Mouse (Mus musculus) adrenal gland, adult 8-10 months (tissue): ENCODE measurements around the gene Spata2l. TPM values are rescaled to one million over a fixed set of nuclear protein-coding genes. Genes with fewer than 3 reads are reported as not detected.
"Not testable (repeated sequence)": the region's sequence is repeated elsewhere in the genome, so short reads cannot be mapped to it uniquely, and the experiment has no call there.

Experiments
- DNase-seq: peaks from one replicate; pipeline ENCODE4 v3.0.0; 2022
- total RNA-seq, 4 experiments: library from RNA; stranded (reverse); gene quantifications; 2 replicates each; pipeline ENCODE4 v1.2.4; 2022

Spata2l gene
- total RNA-seq, result 10 to 100 TPM; 12.0 to 20.4 (median 17.1) TPM

DNA sequence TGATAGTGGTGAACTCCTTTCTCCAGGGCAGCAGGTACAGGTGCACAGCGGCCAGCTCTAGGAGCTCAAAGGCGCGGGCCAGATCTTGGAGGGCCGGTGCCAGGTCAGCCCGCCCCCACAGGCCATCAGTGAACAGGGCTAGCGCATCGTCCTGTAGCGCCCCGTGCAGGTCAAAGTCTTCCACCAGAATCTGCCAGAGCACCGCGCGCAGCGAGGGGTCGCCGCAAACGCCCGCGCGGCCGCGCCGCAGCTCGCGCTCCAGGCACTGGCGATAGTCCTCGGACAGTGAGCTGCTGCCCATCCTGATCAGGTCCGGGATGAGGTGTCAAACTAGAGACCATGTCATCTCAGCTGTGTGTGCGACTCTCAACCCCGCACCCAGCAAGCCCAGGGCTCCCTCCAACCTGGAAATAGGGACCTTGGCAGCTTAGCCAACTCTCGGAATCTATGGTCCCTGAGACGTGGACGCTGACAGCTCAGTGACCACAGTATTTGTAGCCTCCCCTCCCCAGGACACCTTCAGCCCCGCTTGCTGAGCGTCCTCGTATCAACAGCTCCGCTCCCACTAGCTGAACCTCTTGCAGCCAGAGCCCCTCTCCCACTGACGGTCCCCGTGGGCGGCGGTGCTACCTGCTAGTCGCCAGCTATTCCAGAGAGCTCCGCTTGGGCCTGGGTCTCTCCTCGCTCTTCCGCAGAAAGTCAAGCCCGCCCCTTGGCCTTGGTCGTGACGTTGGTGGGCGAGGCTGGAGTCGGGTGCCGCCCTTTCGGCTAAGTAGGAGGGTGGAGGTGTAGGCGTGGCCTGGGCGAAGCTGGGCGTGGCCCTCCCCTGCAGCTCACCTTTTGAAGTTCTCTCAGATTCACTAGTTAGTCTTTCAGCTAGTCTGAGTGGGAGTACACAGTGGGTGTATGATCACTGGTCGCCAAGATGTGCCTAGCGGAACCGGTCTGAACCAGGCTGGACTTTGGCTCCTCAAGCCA, at the start of gene Spata2l:
Gene Spata2l (minus strand): TSS at position 714 of the 978 bp plus-strand sequence.
- DNase-seq, result peak; percentile 89

DNA sequence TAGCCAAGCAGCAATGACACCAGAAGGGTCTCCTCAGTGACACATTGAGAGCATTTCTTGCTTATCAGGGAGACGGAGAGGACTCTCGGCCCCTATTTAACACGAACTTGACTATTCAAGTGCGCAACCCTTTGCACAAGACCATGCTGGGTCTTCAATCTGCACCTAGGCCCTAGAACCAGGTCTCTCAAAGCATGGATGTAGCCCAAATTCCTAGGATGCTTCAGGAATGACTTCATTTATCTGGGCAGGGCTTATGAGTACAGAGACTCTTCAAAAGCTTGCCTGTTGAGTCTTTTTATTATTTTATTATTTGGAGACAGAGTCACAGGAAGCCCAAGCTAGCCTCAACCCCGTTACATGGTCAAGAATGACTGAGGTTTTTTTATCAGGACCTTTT, 48.5 kb upstream of the Spata2l start:
- DNase-seq, result no peak

DNA sequence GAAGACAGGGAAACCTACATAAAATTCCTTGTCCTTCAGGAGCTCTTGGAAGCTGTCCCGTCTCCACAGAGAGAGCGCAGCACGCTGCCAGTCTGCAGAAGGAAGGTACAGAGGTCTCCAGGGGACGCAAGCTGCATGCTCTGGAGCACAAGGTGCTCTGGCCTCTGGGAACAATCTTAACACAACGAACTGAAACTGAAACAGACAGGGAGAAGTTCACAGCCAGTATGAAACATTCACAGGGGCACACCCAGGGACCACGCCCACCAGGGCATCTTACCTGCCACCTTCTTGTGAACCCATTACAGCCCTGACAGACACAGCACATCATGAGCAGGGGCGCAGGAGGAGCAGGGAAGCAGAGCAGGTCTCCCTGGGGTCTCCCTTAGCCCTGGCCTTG, 48.0 kb upstream of the Spata2l start:
- no peak for DNase-seq

DNA sequence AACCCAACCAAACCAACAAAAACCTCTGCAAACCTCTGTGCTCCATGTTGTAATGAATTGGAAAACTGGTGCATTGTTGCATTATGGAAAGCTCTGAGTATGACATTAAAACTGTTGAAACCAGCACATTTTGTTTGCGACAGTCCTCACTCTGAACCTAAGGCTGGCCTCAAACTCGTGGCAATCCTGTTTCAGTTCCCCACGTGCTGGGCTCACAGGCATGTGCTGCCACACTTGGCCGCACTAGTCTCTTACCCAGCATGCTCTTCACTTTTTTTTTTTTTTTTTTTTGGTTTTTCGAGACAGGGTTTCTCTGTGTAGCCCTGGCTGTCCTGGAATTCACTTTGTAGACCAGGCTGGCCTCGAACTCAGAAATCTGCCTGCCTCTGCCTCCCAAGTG, 47.0 kb upstream of the Spata2l start:
- not testable (repeated sequence) for DNase-seq

DNA sequence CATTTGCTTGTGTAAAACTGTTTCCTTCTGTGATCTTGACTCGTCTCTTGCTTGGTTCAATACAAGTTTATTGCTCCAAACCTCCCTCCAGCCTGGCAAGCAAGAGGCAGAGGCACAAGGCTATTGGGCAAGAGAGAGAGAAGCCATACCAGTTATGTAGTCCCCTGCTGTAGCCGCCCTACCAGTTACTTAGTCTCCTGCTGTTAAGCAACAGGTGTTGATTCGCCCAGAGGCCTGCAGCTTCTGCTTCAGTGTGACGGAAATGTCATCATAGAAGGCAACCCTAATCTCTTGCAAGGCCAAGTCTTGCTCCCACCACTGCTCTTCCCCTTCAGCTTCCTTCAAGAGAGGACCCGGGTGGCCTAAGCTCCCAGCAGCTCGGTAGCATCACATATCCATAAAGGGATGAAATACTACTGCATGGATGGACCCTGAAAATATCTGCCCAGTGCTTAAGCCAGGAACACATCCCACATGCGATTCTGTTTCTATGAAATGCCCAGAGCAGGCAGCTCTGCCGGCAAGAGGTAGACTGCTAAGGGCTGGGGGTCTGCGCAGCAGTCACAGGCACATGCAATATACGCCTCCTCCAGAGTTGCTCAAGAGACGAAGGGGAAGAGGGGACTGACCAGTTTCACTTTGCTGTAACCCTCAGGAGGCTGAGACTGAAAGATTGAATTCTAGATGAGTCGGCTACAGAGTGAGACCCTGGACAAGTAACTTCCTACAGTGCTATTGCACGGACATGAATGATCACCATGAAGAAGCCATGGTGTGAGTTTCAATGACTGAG, 44.5 kb upstream of the Spata2l start:
- DNase-seq, result no peak

DNA sequence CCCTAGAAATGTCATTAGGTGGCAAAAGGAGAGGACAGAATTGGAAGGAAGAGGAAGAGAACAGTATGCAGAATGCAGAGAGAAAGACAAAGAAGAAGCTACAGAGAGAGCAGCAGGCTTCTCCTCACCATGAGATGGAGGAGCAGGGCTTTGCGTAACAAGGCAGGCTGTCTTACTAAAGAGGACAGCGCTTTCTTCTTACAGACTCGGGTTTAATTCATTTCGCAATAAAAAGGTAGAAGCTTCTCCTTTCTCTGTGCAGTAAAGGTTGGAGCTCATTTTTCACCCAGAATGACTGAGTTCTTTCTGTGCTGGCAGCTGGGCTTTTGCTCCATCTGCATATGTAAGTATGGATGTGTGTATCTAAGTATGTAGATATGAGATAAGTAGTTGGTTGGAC, 43.8 kb upstream of the Spata2l start:
- DNase-seq, result no peak

DNA sequence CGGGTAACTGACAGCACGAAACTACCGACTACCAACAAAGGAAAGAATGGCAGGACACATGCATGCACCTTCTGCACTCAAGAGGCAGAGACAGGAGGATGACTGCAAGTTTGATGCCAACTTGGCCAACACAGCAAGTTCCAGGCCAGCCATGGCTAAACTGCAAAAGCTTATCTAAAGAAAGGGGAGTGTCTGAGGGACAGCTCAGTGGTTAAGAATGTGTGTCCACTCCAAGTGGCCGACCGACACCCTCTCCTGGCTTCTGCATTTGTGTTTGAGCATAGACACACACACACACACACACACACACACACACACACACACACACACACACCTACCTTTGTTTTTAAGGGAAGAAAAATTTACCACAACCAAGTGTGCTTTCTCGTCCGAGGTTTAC, 42.4 kb upstream of the Spata2l start:
- no peak for DNase-seq

DNA sequence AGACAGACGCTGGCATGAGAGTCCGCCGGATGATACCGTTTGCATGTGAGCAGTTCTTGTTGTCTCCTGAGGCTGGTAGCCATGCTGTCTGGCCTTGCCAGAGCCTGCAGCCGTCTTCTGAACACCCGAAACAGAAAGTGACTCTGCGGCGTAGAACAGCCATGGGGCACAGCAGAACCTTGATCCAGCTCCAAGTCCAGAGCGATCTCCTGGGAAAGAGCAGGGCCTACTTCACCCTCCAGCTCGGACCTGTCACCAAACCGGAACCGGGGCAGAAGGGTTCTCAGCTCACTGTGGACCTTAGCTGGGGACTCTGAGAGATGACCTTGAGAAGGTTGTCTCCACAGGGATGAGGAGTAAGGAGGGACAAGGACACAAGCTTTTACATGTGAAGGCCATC, 39.1 kb upstream of the Spata2l start:
- DNase-seq, result no peak

DNA sequence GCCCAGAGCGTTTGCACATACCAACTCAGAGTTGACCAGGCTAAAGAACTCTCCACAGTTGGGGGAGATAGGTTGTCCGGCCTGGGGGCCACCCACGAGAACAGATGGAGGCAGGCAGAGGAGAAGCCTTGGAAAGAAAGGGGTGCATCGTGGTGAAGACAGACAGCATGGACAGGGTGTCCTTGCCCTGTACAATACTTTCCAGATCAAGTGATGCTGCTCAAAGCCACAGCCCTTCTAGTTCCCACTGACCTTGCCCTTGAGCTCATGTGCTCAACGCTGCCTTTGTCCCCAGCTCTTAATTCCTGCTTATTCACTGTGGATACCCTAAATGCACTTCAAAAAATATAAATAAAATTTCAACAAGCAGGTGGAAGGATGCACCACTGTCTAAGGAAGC, 38.4 kb upstream of the Spata2l start:
- no peak for DNase-seq

DNA sequence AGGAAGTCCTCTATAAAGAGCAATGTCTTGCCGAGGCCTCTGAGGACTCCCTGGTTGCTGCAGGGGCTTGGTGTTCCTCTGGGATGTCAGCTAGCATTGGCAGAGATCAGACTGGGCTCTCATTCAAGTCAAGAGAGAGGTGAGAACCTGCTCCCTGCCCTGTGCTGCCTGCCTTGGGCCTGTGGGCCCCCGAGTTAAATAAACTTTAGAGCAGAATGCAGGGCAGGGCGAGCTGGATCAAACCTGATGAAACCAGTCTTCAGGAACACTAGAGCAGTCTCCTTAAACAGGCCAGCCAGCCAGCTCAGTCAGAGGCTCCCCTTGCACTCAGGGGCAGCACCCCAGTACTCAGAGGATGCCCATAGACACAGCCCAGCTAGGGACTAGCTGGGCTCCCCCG, 35.9 kb upstream of the Spata2l start:
- no peak for DNase-seq

DNA sequence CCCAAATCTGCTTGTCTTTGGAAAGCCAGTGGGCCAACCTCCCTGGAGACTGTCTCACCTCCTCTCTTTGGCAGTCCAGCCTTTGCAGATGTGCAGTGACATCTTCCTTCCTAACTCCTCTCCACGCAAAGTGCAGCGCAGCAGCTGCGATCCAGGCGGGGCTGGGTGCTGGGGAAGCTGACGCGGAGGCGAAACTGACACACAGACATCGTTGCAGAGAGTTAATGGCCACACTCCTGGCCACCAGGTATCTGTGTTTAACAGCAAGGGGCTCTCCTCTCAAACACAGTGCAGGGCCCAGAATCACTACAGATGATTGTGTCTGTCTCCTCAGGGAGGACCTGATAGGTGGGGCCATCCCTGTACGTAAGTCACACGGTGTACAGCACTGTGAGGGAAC, 35.1 kb upstream of the Spata2l start:
- DNase-seq, result no peak

DNA sequence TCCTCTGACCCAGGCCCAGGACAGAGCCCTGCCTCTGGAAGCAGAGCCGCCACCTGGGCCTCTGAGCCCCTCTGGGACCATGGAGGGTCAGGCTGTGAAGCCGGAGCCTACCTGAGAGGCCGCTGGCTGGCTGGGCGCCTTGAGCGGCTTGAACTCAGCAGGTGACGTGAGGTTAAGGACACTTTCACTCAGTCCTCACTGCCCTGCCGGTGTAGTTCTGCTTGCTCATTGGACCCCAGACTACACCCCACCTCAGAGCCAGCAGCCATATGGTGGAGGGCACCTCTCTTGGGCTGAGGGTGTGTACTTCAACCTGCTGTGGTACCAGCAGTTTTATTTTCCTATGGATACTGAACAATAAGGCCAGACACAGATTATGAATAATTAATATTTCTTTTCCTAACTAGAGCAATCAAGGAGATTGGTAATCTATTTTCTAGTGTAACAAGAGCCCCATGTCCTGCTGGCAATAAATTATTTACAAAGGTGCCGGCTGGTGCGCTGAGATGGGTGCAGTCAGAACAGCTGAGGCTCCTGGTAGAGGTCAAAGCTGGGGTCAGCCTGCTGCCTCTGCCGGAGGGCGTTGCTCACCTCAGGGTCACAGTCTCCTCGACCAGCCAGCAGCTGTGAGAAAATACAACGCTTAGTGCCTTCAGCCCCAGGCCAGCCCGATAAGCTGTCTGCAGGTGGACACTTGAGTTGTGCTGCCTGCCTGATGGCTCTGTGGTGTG, 32.1 kb upstream of the Spata2l start:
- no peak for DNase-seq

DNA sequence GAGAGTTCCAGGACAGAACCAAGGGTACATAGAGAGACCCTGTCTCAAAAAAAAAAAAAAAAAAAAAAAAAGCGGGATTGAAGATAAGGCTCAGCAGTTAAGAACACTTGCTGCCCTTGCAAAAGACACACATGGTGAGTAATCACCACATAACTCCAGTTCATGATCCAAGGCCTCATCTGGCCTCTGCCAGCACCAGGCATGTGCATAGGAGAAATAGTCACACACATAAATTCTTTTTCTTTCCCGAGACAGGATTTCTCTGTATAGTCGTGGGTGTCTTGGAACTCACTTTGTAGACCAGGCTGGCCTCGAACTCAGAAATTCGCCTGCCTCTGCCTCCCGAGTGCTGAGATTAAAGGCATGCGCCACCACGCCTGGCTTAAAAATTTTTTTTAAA, 21.6 kb upstream of the Spata2l start:
- not testable (repeated sequence) for DNase-seq

DNA sequence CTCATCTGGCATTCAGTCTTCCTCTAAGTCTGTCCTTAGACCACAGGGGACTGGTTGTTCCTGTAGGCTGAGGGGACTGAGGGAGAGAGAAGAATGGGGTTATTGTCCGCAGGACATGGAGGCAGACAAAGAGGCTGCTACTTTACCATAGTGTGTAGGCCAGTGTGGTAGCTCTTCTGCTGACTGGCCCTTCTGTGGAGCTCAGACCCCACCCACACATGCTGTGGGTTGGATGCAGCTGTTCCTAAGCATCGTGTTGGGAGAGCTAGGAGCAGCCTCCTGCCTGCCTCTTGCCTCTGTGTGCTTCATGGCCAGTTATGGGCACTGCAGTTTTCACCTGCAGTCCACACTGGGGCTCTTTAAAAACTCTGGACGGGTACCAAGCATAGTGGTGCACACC, 21.1 kb upstream of the Spata2l start:
- no peak for DNase-seq

DNA sequence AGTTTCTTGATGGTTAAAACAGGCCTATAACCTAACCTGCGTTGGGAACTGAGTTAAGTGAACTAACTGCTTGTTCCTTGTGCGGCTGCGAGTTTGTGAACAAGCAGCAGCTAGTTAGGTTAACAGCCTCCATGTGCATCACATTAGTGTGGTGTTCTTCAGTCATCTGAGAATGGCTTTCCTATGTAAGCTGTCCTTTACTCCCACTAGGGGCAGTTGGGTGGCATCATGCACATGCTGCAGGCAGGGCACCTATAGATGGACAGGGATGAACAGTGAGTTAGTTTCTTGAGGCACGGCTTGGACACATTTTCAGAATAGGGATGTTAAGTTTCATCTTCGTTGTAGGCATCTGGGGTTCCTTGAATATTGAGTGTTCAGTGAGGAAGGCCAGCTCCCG, 19.1 kb upstream of the Spata2l start:
- DNase-seq, result no peak

DNA sequence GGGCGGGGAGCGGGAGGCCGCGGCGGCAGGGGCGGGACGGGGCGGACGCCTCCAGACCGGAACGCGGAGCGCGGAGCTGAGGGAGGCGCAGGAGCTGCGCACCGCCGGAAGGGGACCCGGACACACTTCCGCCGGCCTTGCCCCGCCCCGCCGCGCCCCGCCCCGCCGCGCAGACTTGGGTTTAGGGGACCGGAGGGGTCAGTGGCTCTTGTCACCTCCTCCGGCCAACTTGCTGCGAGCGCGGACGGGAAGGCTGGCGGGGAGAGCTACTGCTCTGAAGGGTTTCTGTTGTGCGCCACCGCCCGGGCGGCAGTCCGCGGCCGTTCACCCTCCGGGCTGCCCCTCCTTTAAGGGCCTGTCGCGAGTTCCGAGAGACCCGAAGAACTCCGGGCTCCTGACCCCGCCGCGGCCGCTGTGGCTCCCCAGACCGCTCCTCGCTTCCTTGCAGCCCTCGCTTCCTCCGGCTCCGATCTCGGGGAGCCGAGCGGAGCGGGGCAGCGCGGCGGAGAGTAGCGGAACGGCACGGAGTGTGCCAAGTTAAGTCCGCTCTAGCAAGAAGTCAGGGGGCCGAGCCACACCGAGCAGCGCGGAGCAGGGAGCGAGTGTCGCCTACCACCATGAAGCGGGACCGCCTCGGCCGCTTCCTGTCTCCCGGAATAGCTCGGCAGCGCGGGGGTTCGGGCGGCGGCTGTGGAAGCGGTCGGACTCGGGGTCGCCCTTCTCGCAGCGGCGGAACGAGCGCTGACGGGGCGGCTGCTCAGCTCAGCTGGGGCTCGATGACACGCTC, 18.3 kb upstream of the Spata2l start, which contains the start of the genes Zfp276 and Vps9d1:
Gene Zfp276 (plus strand): TSS at position 97 of the 787 bp plus-strand sequence.
Gene Vps9d1 (minus strand): TSS at position 250 of the 787 bp plus-strand sequence.
- peak; percentile 71 for DNase-seq

DNA sequence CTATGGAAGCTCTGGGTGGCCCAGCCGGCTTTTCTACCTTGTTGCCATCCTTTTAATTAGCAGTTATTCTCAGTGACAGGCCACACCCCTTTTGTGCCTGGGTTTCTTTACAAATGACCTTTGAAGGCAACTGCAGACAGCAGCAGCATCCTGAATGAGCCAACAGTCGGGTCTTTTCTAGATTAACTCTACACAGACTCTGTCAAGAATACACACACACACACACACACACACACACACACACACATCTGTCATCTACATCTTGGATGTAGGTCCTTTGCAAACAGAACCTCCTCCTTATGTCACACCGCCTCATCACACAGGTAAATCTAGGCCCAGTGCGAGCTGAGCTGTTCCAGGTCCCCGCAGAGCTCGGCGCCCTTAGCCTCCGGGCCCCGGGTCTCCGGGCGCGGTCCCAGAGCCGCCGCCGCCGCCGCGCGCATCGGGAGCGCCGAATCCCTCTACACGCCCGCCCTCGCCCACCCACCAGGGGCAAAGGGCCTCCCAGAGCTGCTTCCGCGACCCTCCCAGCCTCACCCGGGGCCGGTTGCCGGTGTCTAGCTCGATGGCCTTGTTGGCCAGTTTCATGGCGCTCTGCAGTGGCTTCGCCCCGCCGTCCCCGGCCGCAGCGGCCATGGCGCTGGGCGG, 17.5 kb upstream of the Spata2l start:
- peak; percentile 17 for DNase-seq

DNA sequence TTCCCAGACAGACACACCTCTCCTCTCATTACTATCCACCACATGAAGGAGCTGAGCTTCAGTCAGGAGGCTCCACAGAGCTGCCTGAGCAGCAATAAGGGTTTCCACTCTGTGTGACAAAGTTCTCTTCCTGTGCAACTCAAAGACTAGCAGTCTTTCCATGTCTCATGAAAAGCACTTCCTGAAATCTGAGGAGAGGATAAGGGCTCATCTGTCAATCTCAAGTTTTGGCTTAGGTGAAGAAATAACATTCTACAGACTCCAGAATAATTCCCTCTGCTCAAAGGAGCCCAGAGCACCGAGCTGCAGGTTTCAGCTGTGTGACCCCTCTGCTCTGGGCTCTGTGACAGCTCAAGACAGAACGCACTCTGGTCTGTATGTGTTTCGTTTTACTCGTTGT, 16.9 kb upstream of the Spata2l start:
- no peak for DNase-seq

DNA sequence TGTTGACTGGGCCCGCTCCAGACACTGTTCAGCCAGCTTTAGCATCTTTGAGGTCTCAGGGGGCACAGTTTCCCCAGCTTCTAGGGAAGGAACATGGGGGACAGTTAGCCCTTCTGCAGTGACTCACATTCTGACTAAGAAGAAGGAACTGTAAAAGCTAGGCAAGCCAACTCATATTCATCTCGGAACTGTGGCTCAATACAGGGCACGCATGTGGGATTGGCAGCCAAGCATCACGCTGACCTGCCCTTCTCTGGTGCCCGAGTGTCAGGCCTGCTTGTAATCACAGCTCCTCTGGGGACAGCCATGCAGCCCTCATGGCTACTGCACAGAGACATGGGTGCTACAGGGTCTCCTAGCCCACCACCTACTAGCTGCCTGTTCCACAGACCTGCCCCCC, 14.9 kb upstream of the Spata2l start:
- no peak for DNase-seq

DNA sequence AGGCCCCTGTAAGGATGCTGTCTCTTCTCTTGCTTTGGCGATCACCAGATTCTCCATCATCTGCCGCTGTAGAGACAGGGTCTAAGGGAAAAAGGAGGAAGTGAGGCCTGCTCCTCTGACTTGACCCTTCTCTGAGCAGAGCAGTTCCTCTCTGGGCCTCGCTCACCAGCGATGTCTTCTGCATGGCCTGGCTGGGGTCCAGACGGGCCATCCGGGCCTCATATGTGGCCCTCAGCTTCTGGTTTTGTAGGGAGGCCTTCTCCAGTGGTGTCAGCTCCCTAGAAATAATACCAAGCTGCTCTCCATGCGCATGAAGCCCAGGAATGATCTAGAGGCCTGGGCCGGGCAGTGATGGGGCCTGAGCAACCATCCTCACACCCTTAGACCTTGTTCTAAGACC, 12.6 kb upstream of the Spata2l start:
- no peak for DNase-seq

DNA sequence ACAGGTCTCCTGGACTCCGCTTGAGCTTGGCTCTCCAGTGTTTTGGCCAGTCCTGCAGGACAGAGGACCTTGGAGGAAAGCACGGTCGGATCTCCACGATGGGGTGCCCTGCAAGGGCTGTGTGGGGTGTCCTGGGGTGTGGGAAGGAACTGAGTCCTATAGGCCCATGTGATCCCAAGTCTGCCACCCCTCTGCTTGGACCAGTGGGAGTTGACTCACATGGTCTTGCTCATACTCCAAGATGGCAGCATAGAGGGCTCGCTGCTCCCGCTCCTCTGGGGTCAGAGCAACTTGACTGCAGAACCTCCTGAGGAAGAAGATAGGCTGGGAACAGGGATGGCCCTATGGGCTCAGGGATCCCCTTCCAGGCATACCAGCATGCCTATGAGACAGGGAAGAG, 11.7 kb upstream of the Spata2l start:
- DNase-seq, result no peak
